Mouse (Mus musculus) erythroid progenitor cell, adult 5-6 weeks (primary cell): ENCODE data around the gene Tc2n. TPM values are rescaled to one million over a fixed set of nuclear protein-coding genes. Genes with fewer than 3 reads are reported as not detected.

Experiments
- total RNA-seq, 2 experiments: library from RNA; stranded (forward) in 1 of 2; stranded (reverse) in 1 of 2; fragments of 150-400 nt in 1 of 2; fragments of 186-747, 209-891 nt in 1 of 2; gene quantifications; 2 replicates each; pipeline versions ENCODE4 v1.2.3 to v1.2.4; 2015 to 2017; ENCODE audit warnings: low replicate concordance in 2 of 2

The Tc2n gene
- total RNA-seq, 2 experiments from 2014 or later = 1.7 TPM; not detected in 1

Other genes with a start within 250 kb of the Tc2n start
- gene Fbln5, start 100.5 kb upstream of the Tc2n start, total RNA-seq (2015; ENCODE audit: low replicate concordance) = not detected in 2 replicates
- 1.3 TPM in 1 of 2 replicates, not detected in the other for gene Fbln5, start 100.5 kb upstream of the Tc2n start, total RNA-seq (2017; ENCODE audit: low replicate concordance)
- gene Trip11, start 194.7 kb upstream of the Tc2n start, total RNA-seq (2015; ENCODE audit: low replicate concordance) = 14.4 and 15.9 TPM in 2 replicates
- 25.0 and 41.8 TPM in 2 replicates for gene Trip11, start 194.7 kb upstream of the Tc2n start, total RNA-seq (2017; ENCODE audit: low replicate concordance)
- 9.7 and 10.5 TPM in 2 replicates for gene Atxn3, start 239.7 kb upstream of the Tc2n start, total RNA-seq (2015; ENCODE audit: low replicate concordance)
- gene Atxn3, start 239.7 kb upstream of the Tc2n start, total RNA-seq (2017; ENCODE audit: low replicate concordance) = 15.1 and 15.7 TPM in 2 replicates